Mouse (Mus musculus) small intestine, adult 2 months (tissue): ENCODE data around the gene Pgc. TPM values are rescaled to one million over a fixed set of nuclear protein-coding genes. Genes with fewer than 3 reads are reported as not detected.

Experiments used
- H3K27ac ChIP-seq: fragments of 200-500 bp; 2 replicates; pipeline ENCODE4 v1.5.1; 2012; ENCODE audit warnings: low read depth, low read length, control low read depth, inconsistent platforms; ENCODE audit not compliant: insufficient read depth
- H3K27me3 ChIP-seq: fragments of 200-500 bp; 2 replicates; pipeline ENCODE4 v1.6.1; 2012; ENCODE audit warnings: mild to moderate bottlenecking, moderate library complexity, low read length, inconsistent platforms; ENCODE audit not compliant: control insufficient read depth, insufficient read depth
- H3K36me3 ChIP-seq: fragments of 200-500 bp; 2 replicates; pipeline ENCODE4 v1.6.1; 2012; ENCODE audit warnings: mild to moderate bottlenecking, low read length, control low read depth, inconsistent platforms; ENCODE audit not compliant: control insufficient read depth, insufficient read depth
- H3K4me1 ChIP-seq: fragments of 200-500 bp; 2 replicates; pipeline ENCODE4 v1.6.1; 2012; ENCODE audit warnings: low read length, inconsistent platforms, mixed read lengths; ENCODE audit not compliant: control insufficient read depth, insufficient read depth, insufficient read length
- H3K4me3 ChIP-seq: fragments of 200-500 bp; 2 replicates; pipeline ENCODE4 v1.5.1; 2012; ENCODE audit warnings: low read depth, mild to moderate bottlenecking, control low read depth, inconsistent platforms, low read length, moderate library complexity
- CTCF ChIP-seq: fragments of 200-500 bp; IDR thresholded peaks from 2 replicates; pipeline ENCODE4 v1.5.1; 2012; ENCODE audit warnings: low read depth, mild to moderate bottlenecking, control low read depth, inconsistent platforms, low read length, moderate library complexity, mixed read lengths; ENCODE audit not compliant: insufficient replicate concordance, insufficient read length; ENCODE audit errors: extremely low read depth
- POLR2A ChIP-seq: fragments of 200-500 bp; IDR thresholded peaks from 2 replicates; pipeline ENCODE4 v1.6.1; 2012; ENCODE audit warnings: low read depth, mild to moderate bottlenecking, control low read depth, inconsistent platforms, low read length, moderate library complexity
- WGBS: fragments of 180-500 bp; shearing (Covaris S2); methylation state at CpG from one replicate; pipeline ENCODE4 v1.1.7; 2018; 5-methylcytosine and 5-hydroxymethylcytosine counted together
- polyA plus RNA-seq: library from polyadenylated mRNA; depleted of rRNA; stranded (reverse); fragments of >200 nt; gene quantifications from 2 replicates; pipeline ENCODE4 v1.2.3, GENCODE M21; 2012

Pgc gene
- polyA plus RNA-seq, 1 experiment = 12.3 TPM

DNA sequence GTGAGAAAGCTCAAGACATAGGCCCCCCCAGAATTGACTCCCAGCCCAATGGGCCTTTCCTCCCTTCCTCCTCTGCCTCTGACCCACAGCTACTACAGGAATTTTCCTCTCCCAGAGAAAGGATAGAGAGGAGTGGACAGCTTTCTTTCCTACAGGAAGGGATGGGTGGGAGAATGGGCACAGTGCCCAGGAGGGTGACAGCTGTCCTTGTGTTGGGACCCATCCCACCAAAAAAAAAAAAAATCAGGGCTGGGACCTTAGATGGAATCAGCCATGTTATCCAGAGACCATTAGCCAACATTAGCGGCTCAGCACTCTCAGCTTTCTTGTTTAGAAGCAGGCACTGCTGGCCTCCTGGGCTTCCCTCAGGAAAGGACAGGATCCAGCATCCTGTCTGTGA lies 20.4 kb upstream of the Pgc start:
- no peak overlapping the region for H3K4me3 ChIP-seq
- H3K36me3 ChIP-seq = peaks cover 2% of the 10 kb centered on the region; the same call in 1 of the 2 replicates
- peaks cover 10% of the 10 kb centered on the region; the same call in 1 of the 2 replicates for H3K4me1 ChIP-seq
- H3K27ac ChIP-seq = no peak overlapping the region
- H3K27me3 ChIP-seq = no peaks in the 10 kb centered on the region
- 88% methylated on average over 1 of the region's 1 CpGs for WGBS
- no peak for TF ChIP-seq CTCF
- no peak for TF ChIP-seq POLR2A

DNA sequence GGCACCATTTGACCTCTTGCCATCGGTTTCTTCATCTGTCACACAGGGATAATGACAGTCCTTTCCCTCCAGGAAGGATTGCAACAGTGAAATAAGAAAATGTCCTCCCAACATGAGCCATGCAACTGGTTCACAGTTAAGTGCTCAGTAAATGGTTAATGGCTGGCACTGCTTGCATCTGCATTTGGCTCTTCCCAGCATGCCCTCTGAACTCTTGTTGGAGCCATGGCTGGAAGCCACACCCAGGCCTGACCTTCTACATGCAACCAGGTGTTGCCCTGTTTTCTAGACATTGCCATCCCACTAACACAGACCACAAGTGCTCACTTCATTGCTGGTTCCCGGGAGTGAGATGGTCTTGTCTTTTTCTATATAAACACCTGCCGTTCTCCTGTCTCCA lies 18.7 kb upstream of the Pgc start:
- 74% methylated on average over 3 of the region's 3 CpGs for WGBS
- no peak overlapping the region for H3K27ac ChIP-seq
- peaks cover 13% of the 10 kb centered on the region; the same call in 1 of the 2 replicates for H3K4me1 ChIP-seq
- H3K27me3 ChIP-seq = no peaks in the 10 kb centered on the region
- no peak overlapping the region for H3K4me3 ChIP-seq
- no peaks in the 10 kb centered on the region for H3K36me3 ChIP-seq
- TF ChIP-seq CTCF = no peak
- TF ChIP-seq POLR2A = no peak

DNA sequence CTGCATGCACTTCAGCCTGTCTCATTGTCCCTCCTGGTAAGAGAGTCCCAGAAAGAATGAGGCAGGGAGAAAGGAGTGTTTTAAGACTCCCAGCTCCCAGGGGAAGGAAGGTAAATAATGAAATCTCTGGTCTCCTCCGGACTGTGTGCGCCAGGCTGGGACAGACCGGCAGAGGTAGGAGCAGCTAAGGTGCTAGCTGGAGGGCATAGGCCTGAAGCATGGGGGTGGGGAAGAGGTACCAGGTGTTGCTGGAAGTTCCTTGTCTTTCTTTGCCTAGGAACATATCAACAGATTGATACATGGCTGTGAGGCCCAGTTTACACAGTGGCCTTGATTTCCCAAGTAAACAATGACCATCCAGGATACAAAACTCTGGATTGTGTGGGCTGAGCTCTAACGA lies 17.7 kb upstream of the Pgc start:
- Histone ChIP-seq H3K27me3 (no peaks in the 10 kb centered on the region), H3K27ac (no peak overlapping the region), H3K4me1 (peaks cover 13% of the 10 kb centered on the region; the same call in 1 of the 2 replicates), H3K4me3 (no peak overlapping the region), H3K36me3 (no peaks in the 10 kb centered on the region)
- no peak for TF ChIP-seq CTCF
- no peak for TF ChIP-seq POLR2A
- 42% methylated on average over 4 of the region's 4 CpGs for WGBS

DNA sequence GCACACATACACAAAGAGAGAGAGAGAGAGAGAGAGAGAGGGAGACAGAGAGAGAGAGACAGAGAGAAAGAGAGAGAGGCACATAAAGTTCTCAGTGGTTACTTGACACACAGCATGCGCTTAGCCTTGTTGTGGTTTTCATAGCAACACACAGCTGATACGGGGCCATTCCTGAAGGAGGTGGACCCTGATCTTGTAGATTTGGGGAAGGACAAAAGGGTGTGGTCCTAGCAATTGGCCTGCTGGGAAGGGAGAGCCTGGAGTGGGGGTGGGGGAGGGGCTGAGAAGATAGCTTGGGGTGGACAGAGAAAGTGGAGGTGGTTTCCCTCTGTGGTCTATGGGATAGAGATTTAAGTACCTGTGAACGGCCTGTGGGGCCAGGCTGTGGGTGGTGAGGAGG lies 16.6 kb upstream of the Pgc start:
- TF ChIP-seq CTCF = no peak
- TF ChIP-seq POLR2A = no peak
- WGBS = 49% methylated on average over 3 of the region's 3 CpGs
- Histone ChIP-seq H3K4me1 (peaks cover 13% of the 10 kb centered on the region; the same call in 1 of the 2 replicates), H3K27ac (no peak overlapping the region), H3K36me3 (no peaks in the 10 kb centered on the region), H3K27me3 (no peaks in the 10 kb centered on the region), H3K4me3 (no peak overlapping the region)

DNA sequence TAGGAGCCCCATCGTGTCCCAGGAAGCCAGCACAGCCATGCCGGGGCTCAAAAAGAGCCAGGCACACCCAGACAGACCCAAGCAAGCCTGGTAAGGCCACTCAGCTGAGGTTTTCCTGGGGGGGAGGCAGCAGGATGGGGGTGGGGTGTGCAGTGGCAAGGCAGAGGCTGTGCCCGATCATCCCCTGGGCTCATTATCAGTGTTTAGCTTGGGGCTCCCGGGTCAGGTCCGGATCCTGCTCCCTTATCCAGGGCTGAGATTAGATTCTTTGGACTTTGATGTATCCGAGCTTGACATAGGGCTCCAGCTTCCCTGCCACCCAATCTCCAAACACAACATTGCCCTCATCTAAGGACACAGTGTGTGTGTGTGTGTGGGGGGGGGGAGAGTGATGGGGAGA lies 14.8 kb upstream of the Pgc start:
- no peaks in the 10 kb centered on the region for H3K36me3 ChIP-seq
- H3K4me1 ChIP-seq = peaks cover 13% of the 10 kb centered on the region; the same call in 1 of the 2 replicates
- H3K27me3 ChIP-seq = no peaks in the 10 kb centered on the region
- TF ChIP-seq CTCF = no peak
- TF ChIP-seq POLR2A = no peak
- H3K4me3 ChIP-seq = no peak overlapping the region
- H3K27ac ChIP-seq = no peak overlapping the region
- WGBS = 21% methylated on average over 6 of the region's 6 CpGs

DNA sequence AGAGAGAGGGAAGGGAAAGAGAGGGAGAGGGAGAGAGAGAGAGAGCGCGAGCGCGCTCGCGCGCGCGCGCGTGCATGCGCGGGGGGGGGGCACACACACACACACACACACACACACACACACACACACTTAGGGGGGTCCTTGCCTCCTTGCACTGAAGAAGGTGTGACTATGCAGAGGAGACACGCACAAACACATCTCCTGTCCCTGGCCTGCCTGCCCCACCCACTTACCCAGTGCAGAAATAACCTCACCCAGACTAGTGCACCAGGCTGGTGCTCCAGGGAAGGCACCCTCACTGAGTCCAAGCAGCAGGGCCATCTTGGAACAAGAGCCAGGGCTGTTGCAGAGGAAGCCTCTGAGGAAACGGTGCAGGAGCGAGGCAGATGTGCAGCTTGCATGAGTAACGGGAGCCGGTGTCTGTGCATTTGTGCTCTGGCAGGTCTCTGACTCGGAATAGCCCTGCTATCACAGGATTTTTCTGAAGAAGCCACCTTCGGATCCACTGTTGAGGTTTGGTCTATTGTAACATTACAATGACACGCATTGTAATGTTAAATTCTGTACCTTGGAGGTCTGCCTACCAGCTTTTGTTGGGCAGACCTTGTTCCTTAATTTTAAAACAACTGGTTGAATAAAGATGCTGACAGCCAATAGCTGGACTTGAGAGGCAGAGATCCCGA lies 13.6 kb upstream of the Pgc start:
- Histone ChIP-seq H3K36me3 (no peaks in the 10 kb centered on the region), H3K4me1 (peaks cover 9% of the 10 kb centered on the region; the same call in 1 of the 2 replicates), H3K27ac (no peak overlapping the region), H3K4me3 (no peak overlapping the region), H3K27me3 (no peaks in the 10 kb centered on the region)
- TF ChIP-seq POLR2A = no peak
- TF ChIP-seq CTCF = no peak
- WGBS = 57% methylated on average over 22 of the region's 22 CpGs

DNA sequence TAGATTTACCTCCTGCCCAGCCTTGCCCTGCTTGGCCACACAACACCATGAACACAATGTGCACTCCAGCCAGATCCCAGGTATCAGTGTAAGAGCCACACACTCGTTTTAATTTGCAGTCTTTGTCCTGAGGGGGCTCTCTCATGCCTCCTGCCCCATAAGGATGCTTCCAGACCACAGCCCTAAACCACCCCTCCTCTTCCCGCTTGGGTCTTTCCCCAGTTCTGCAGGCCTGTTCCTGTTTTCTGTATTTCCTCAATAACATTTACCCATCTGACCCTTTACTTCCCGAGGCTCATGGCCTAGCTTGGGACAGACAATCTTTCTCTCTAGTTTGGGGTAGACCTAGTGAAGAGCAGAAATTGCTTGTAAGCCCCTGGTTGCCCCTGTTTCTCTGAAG lies 11.6 kb upstream of the Pgc start:
- TF ChIP-seq CTCF (no peak), POLR2A (no peak)
- Histone ChIP-seq H3K4me3 (no peak overlapping the region), H3K4me1 (peaks cover 7% of the 10 kb centered on the region; the same call in 1 of the 2 replicates), H3K27ac (no peak overlapping the region), H3K36me3 (no peaks in the 10 kb centered on the region), H3K27me3 (no peaks in the 10 kb centered on the region)
- 52% methylated on average over 3 of the region's 3 CpGs for WGBS
